Comparison of ENCODE assay signal across 8 mouse cellular contexts in genomic region chr19:59316571-59316970, GRCm38 (mm10). TPM values are rescaled to one million over a fixed set of nuclear protein-coding genes. Genes with fewer than 3 reads are reported as not detected.
A peak's percentile ranks its signal among the peaks of the same experiment; 100 is the strongest.
DNase-seq lines count a peak whose midpoint lies in the region; ATAC-seq and TF ChIP-seq lines count a peak whose summit lies in the region.
"Had no signal": no experiment of that assay in that cellular context is flagged by ENCODE, and none has a peak within 500 bp of the region (broad histone marks: within the 10 kb centered on the region; RNA-seq: fewer than 3 reads in every experiment).

No protein-coding gene starts in this region.

- no peak overlapping the region for H3K4me2 ChIP-seq in intestine, postnatal 0 days (replicated peaks; ENCODE audit: low read depth)
- no peak overlapping the region for H3K4me2 ChIP-seq in intestine, embryonic 15.5 days (replicated peaks)
- no peak overlapping the region for H3K4me2 ChIP-seq in embryonic facial prominence, embryonic 14.5 days (ENCODE audit: low read depth, low read length)
- no peak overlapping the region for H3K4me2 ChIP-seq in forebrain, embryonic 15.5 days (replicated peaks)
- H3K4me2 ChIP-seq: embryonic facial prominence, embryonic 15.5 days had no signal

- no peak for ATAC-seq in intestine, postnatal 0 days
- no peak for ATAC-seq in intestine, embryonic 15.5 days
- ATAC-seq in embryonic facial prominence, embryonic 14.5 days (ENCODE audit: low read depth), result no peak
- no peak for ATAC-seq in forebrain, embryonic 15.5 days (replicated peaks)

- H3K4me3 ChIP-seq in intestine, postnatal 0 days (ENCODE audit: low read depth, low read length), result no peak overlapping the region
- H3K4me3 ChIP-seq in intestine, embryonic 15.5 days (replicated peaks), result no peak overlapping the region
- H3K4me3 ChIP-seq in embryonic facial prominence, embryonic 14.5 days (ENCODE audit: low read depth, low read length), result no peak overlapping the region
- no peak overlapping the region for H3K4me3 ChIP-seq in forebrain, embryonic 15.5 days
- H3K4me3 ChIP-seq: embryonic facial prominence, embryonic 15.5 days had no signal

- no peak overlapping the region for H3K27ac ChIP-seq in intestine, postnatal 0 days (ENCODE audit: low read depth, low read length)
- H3K27ac ChIP-seq in intestine, embryonic 15.5 days, result no peak overlapping the region
- no peak overlapping the region for H3K27ac ChIP-seq in embryonic facial prominence, embryonic 14.5 days (replicated peaks; ENCODE audit: low read depth, low read length)
- H3K27ac ChIP-seq in forebrain, embryonic 15.5 days (replicated peaks), result no peak overlapping the region
- H3K27ac ChIP-seq: embryonic facial prominence, embryonic 15.5 days had no signal

- no peaks in the 10 kb centered on the region for H3K4me1 ChIP-seq in intestine, postnatal 0 days (replicated peaks; ENCODE audit: control insufficient read depth, insufficient read depth, low read length)
- no peaks in the 10 kb centered on the region for H3K4me1 ChIP-seq in intestine, embryonic 15.5 days (replicated peaks)
- no peaks in the 10 kb centered on the region for H3K4me1 ChIP-seq in embryonic facial prominence, embryonic 14.5 days (ENCODE audit: control insufficient read depth, insufficient read depth, low read length)
- no peaks in the 10 kb centered on the region for H3K4me1 ChIP-seq in forebrain, embryonic 15.5 days
- H3K4me1 ChIP-seq: embryonic facial prominence, embryonic 15.5 days had no signal

- peak; percentile 67 for TF ChIP-seq CTCF in intestine, postnatal 0 days (IDR thresholded peaks at IDR 0.05; ENCODE audit: low read depth)

- peaks cover 5% of the 10 kb centered on the region; the same call in 1 of the 2 replicates for H3K36me3 ChIP-seq in intestine, postnatal 0 days (ENCODE audit: control insufficient read depth, insufficient read depth)
- H3K36me3 ChIP-seq in intestine, embryonic 15.5 days, result no peaks in the 10 kb centered on the region
- H3K36me3 ChIP-seq in embryonic facial prominence, embryonic 14.5 days (ENCODE audit: control insufficient read depth, insufficient read depth, low read length), result peaks cover 5% of the 10 kb centered on the region; the same call in 1 of the 2 replicates
- H3K36me3 ChIP-seq in forebrain, embryonic 15.5 days, result no peaks in the 10 kb centered on the region
- H3K36me3 ChIP-seq: embryonic facial prominence, embryonic 15.5 days had no signal

- no peak overlapping the region for H3K9ac ChIP-seq in intestine, postnatal 0 days (ENCODE audit: low read depth, low read length)
- H3K9ac ChIP-seq in intestine, embryonic 15.5 days, result no peak overlapping the region
- no peak overlapping the region for H3K9ac ChIP-seq in embryonic facial prominence, embryonic 14.5 days (ENCODE audit: low read depth, low read length)
- no peak overlapping the region for H3K9ac ChIP-seq in forebrain, embryonic 15.5 days (replicated peaks)
- H3K9ac ChIP-seq: embryonic facial prominence, embryonic 15.5 days had no signal

- H3K27me3 ChIP-seq in intestine, postnatal 0 days (replicated peaks; ENCODE audit: control insufficient read depth, insufficient read depth, low read length), result no peaks in the 10 kb centered on the region
- no peaks in the 10 kb centered on the region for H3K27me3 ChIP-seq in intestine, embryonic 15.5 days (replicated peaks)
- no peaks in the 10 kb centered on the region for H3K27me3 ChIP-seq in embryonic facial prominence, embryonic 14.5 days (replicated peaks; ENCODE audit: control insufficient read depth, insufficient read depth, low read length)
- no peaks in the 10 kb centered on the region for H3K27me3 ChIP-seq in forebrain, embryonic 15.5 days
- H3K27me3 ChIP-seq: embryonic facial prominence, embryonic 15.5 days had no signal

- H3K9me3 ChIP-seq in intestine, postnatal 0 days (ENCODE audit: control insufficient read depth), result no peaks in the 10 kb centered on the region
- H3K9me3 ChIP-seq in intestine, embryonic 15.5 days, result no peaks in the 10 kb centered on the region
- H3K9me3 ChIP-seq in embryonic facial prominence, embryonic 14.5 days (ENCODE audit: control insufficient read depth, low read length), result no peaks in the 10 kb centered on the region
- no peaks in the 10 kb centered on the region for H3K9me3 ChIP-seq in forebrain, embryonic 15.5 days
- H3K9me3 ChIP-seq: embryonic facial prominence, embryonic 15.5 days had no signal

- DNase-seq in urinary bladder, postnatal 14 days (ENCODE audit: low spot score), result peak; percentile 9
- no peak for DNase-seq in urinary bladder, postnatal 4 days (ENCODE audit: low spot score in 2 of 2)
- DNase-seq in embryonic facial prominence, embryonic 14.5 days (ENCODE audit: low spot score), result peak; percentile 28
- peak; percentile 42 for DNase-seq in right cerebral cortex, postnatal 4 days

RNA-seq across cellular contexts. Expression of gene Rps12-ps3, which starts 5.5 kb away (rescaled TPM):
- 20.0 and 27.4 TPM in 2 replicates for polyA plus RNA-seq in intestine, postnatal 0 days (2015; fragmentation: Nextera tagmentation; extraction: Ambion mirVana)
- polyA plus RNA-seq in intestine, embryonic 15.5 days (2015; fragmentation: Nextera tagmentation; extraction: Ambion mirVana), result 19.1 and 28.7 TPM in 2 replicates
- polyA plus RNA-seq in embryonic facial prominence, embryonic 14.5 days (2014; fragmentation: Nextera tagmentation; extraction: Ambion mirVana), result 31.0 and 42.8 TPM in 2 replicates
- 7.7 and 10.5 TPM in 2 replicates for polyA plus RNA-seq in forebrain, embryonic 15.5 days (2015; fragmentation: Nextera tagmentation; extraction: Ambion mirVana)

RNA-seq across cellular contexts. Expression of gene Pdzd8, which starts 29.0 kb away (rescaled TPM):
- 6.1 and 7.0 TPM in 2 replicates for polyA plus RNA-seq in intestine, postnatal 0 days (2015; fragmentation: Nextera tagmentation; extraction: Ambion mirVana)
- polyA plus RNA-seq in intestine, embryonic 15.5 days (2015; fragmentation: Nextera tagmentation; extraction: Ambion mirVana), result 9.7 and 10.1 TPM in 2 replicates
- polyA plus RNA-seq in embryonic facial prominence, embryonic 14.5 days (2014; fragmentation: Nextera tagmentation; extraction: Ambion mirVana), result 15.1 and 15.7 TPM in 2 replicates
- polyA plus RNA-seq in forebrain, embryonic 15.5 days (2015; fragmentation: Nextera tagmentation; extraction: Ambion mirVana), result 8.7 and 9.2 TPM in 2 replicates

RNA-seq across cellular contexts. Expression of gene Slc18a2, which starts 55.9 kb away (rescaled TPM):
- 3.3 and 4.3 TPM in 2 replicates for polyA plus RNA-seq in intestine, postnatal 0 days (2015; fragmentation: Nextera tagmentation; extraction: Ambion mirVana)
- polyA plus RNA-seq in intestine, embryonic 15.5 days (2015; fragmentation: Nextera tagmentation; extraction: Ambion mirVana), result 9.1 and 10.3 TPM in 2 replicates
- 7.9 and 9.0 TPM in 2 replicates for polyA plus RNA-seq in embryonic facial prominence, embryonic 14.5 days (2014; fragmentation: Nextera tagmentation; extraction: Ambion mirVana)
- 24.1 and 25.0 TPM in 2 replicates for polyA plus RNA-seq in forebrain, embryonic 15.5 days (2015; fragmentation: Nextera tagmentation; extraction: Ambion mirVana)

Comparison
In these comparisons a context has a peak if more than half of its experiments do, and no peak if none do; other contexts are left out.
1. DNase-seq: peak in urinary bladder, postnatal 14 days (single experiment), embryonic facial prominence, embryonic 14.5 days (single experiment) and right cerebral cortex, postnatal 4 days (single experiment); none in urinary bladder, postnatal 4 days (0 of 2).